ENCODE assay signal across 10 mouse cellular contexts in the genomic region with DNA sequence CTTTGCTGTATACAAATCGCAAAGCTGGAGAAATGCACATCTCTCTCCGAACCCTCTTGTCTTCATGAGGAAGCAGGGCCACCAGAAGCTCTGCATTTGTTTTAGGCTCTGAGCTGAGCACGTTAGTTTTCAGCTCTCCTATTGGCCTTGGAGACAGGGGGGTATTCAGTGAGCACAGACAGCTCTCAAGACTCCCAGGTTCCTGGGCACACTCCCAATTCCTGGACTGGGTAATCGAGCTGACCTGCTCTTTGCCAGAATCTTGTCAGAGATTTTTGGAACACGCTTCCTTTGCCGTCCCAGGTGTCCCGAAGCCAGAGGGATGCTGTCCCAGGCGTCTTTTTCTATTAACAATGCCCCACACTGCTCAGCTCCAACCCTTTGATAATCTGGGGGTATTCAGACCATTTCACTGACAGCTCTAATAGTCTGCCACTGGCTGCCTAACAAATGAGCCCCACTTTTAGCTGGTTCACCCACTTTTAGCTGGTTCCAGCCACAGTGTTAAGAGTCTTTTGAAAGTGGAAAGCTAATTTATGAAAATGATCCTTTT.
DNase-seq lines count a peak whose midpoint lies in the region; ATAC-seq and TF ChIP-seq lines count a peak whose summit lies in the region.
"Had no signal": no experiment of that assay in that cellular context is flagged by ENCODE, and none has a peak within 500 bp of the region (broad histone marks: within the 10 kb centered on the region; RNA-seq: fewer than 3 reads in every experiment).

No protein-coding gene starts in this region.

- H3K4me3 ChIP-seq in gastrocnemius, adult 2 months = no peak overlapping the region
- no peak overlapping the region for H3K4me3 ChIP-seq in forebrain, embryonic 15.5 days
- H3K4me3 ChIP-seq in heart, embryonic 10.5 days = no peak overlapping the region
- no peak overlapping the region for H3K4me3 ChIP-seq in lung, postnatal 0 days (ENCODE audit: low read depth, low read length)

- H3K36me3 ChIP-seq in forebrain, embryonic 15.5 days = no peaks in the 10 kb centered on the region
- no peaks in the 10 kb centered on the region for H3K36me3 ChIP-seq in heart, embryonic 10.5 days
- H3K36me3 ChIP-seq in lung, postnatal 0 days (ENCODE audit: insufficient read depth, low read length) = no peaks in the 10 kb centered on the region

- WGBS in forebrain, embryonic 15.5 days = 17% methylated on average over 8 of the region's 8 CpGs
- WGBS in heart, embryonic 10.5 days = 79% methylated on average over 8 of the region's 8 CpGs
- WGBS in lung, postnatal 0 days = 53% methylated on average over 8 of the region's 8 CpGs

- DNase-seq in gastrocnemius, adult 2 months = peak; percentile 25
- DNase-seq in gastrocnemius, postnatal 25 days = no peak
- peak; percentile 73 to 79 for DNase-seq in right cerebral cortex, postnatal 10 days (ENCODE audit: low spot score in 2 of 2)
- DNase-seq in right cerebral cortex, postnatal 36 days (ENCODE audit: low spot score in 2 of 2) = no peak
- DNase-seq in ovary, postnatal 14 days (ENCODE audit: low spot score) = no peak
- no peak for DNase-seq in heart, embryonic 10.5 days (ENCODE audit: low spot score)
- no peak for DNase-seq in lung, postnatal 0 days (ENCODE audit: low spot score)
- DNase-seq: lung, adult 2 months had no signal

- H3K27me3 ChIP-seq in forebrain, embryonic 15.5 days = no peaks in the 10 kb centered on the region
- no peaks in the 10 kb centered on the region for H3K27me3 ChIP-seq in heart, embryonic 10.5 days (ENCODE audit: insufficient read depth, poor library complexity, severe bottlenecking)
- H3K27me3 ChIP-seq in lung, postnatal 0 days (replicated peaks; ENCODE audit: insufficient read depth, low read length) = no peaks in the 10 kb centered on the region

- no peak overlapping the region for H3K9ac ChIP-seq in forebrain, embryonic 15.5 days (replicated peaks)
- no peak overlapping the region for H3K9ac ChIP-seq in lung, postnatal 0 days (replicated peaks; ENCODE audit: low read depth)

- intact Hi-C loops in gastrocnemius, adult 2 months (cut with DNase I) = no loop called here

- H3K9me3 ChIP-seq in forebrain, embryonic 15.5 days = no peaks in the 10 kb centered on the region
- no peaks in the 10 kb centered on the region for H3K9me3 ChIP-seq in heart, embryonic 10.5 days
- H3K9me3 ChIP-seq in lung, postnatal 0 days (ENCODE audit: low read length) = no peaks in the 10 kb centered on the region

- peaks cover 42% of the 10 kb centered on the region for H3K4me1 ChIP-seq in forebrain, embryonic 15.5 days
- 0 out of 2 replicates have a peak, but pooled peaks cover 10% of the 10 kb centered on the region for H3K4me1 ChIP-seq in heart, embryonic 10.5 days
- H3K4me1 ChIP-seq in lung, postnatal 0 days (ENCODE audit: insufficient read depth, low read depth, low read length) = no peaks in the 10 kb centered on the region

- TF ChIP-seq CTCF in gastrocnemius, adult 2 months (IDR thresholded peaks at IDR 0.05) = no peak
- TF ChIP-seq CTCF in lung, postnatal 0 days (IDR thresholded peaks at IDR 0.05) = no peak

- ATAC-seq in forebrain, embryonic 15.5 days (replicated peaks) = peak; percentile 83
- ATAC-seq in lung, postnatal 0 days = no peak
- ATAC-seq: activated CD4-positive, CD25-positive, alpha-beta regulatory T cell, adult 4 months had no signal

- no peak for TF ChIP-seq EP300 in lung, postnatal 0 days (IDR thresholded peaks at IDR 0.05)

- H3K4me2 ChIP-seq in forebrain, embryonic 15.5 days (replicated peaks) = no peak overlapping the region
- H3K4me2 ChIP-seq in lung, postnatal 0 days (replicated peaks; ENCODE audit: low read depth, low read length) = no peak overlapping the region

- H3K27ac ChIP-seq in gastrocnemius, adult 2 months = no peak overlapping the region
- H3K27ac ChIP-seq in forebrain, embryonic 15.5 days (replicated peaks) = peak overlapping the region; percentile 74
- no peak overlapping the region for H3K27ac ChIP-seq in heart, embryonic 10.5 days
- H3K27ac ChIP-seq in lung, postnatal 0 days (ENCODE audit: low read length) = no peak overlapping the region

Comparison
In these comparisons a context has a peak if more than half of its experiments do, and no peak if none do; other contexts are left out.
1. DNase-seq: peak in gastrocnemius, adult 2 months (single experiment) and right cerebral cortex, postnatal 10 days (2 of 2); none in gastrocnemius, postnatal 25 days (single experiment), right cerebral cortex, postnatal 36 days (0 of 2), ovary, postnatal 14 days (single experiment), heart, embryonic 10.5 days (single experiment) and lung, postnatal 0 days (single experiment).